Mouse (Mus musculus) spleen, adult 2 months (tissue): ENCODE data around the gene Pik3c2b. TPM values are rescaled to one million over a fixed set of nuclear protein-coding genes. Genes with fewer than 3 reads are reported as not detected.

Source experiments
- DNase-seq, 2 experiments: peaks; one replicate each; pipeline versions ENCODE4 v3.0.0 to v3.0.0-alpha.2; 2012 to 2021; ENCODE audit warnings: low spot score in 2 of 2, low read depth in 1 of 2
- H3K27ac ChIP-seq: fragments of 200-500 bp; 2 replicates; pipeline ENCODE4 v1.5.1; 2012; ENCODE audit warnings: low read length, inconsistent platforms; ENCODE audit not compliant: insufficient read depth
- H3K27me3 ChIP-seq: fragments of 200-500 bp; 2 replicates; pipeline ENCODE4 v1.6.1; 2012; ENCODE audit warnings: mild to moderate bottlenecking, moderate library complexity, low read length, inconsistent platforms; ENCODE audit not compliant: control insufficient read depth, insufficient read depth
- H3K36me3 ChIP-seq: fragments of 200-500 bp; 2 replicates; pipeline ENCODE4 v1.6.1; 2012; ENCODE audit warnings: mild to moderate bottlenecking, low read length, inconsistent platforms; ENCODE audit not compliant: control insufficient read depth, insufficient read depth
- H3K4me1 ChIP-seq: fragments of 200-500 bp; 2 replicates; pipeline ENCODE4 v1.6.1; 2011; ENCODE audit warnings: inconsistent platforms; ENCODE audit not compliant: control insufficient read depth, insufficient read depth, insufficient read length
- H3K4me3 ChIP-seq: fragments of 200-500 bp; 2 replicates; pipeline ENCODE4 v1.5.1; 2011; ENCODE audit warnings: mild to moderate bottlenecking, inconsistent platforms; ENCODE audit not compliant: insufficient read depth, insufficient read length; ENCODE audit errors: extremely low read depth
- CTCF ChIP-seq: fragments of 200-500 bp; IDR thresholded peaks from 2 replicates; pipeline ENCODE4 v1.5.1; 2011; ENCODE audit warnings: mild to moderate bottlenecking, inconsistent platforms; ENCODE audit not compliant: insufficient read depth, insufficient read length, insufficient replicate concordance; ENCODE audit errors: extremely low read depth
- POLR2A ChIP-seq: fragments of 200-500 bp; IDR thresholded peaks from 2 replicates; pipeline ENCODE4 v1.6.1; 2011; ENCODE audit warnings: low read depth, low read length, inconsistent platforms
- WGBS: fragments of 180-500 bp; shearing (Covaris S2); methylation state at CpG from one replicate; pipeline ENCODE4 v1.1.7; 2018; 5-methylcytosine and 5-hydroxymethylcytosine counted together
- polyA plus RNA-seq: library from polyadenylated mRNA; depleted of rRNA; stranded (reverse); fragments of >200 nt; gene quantifications from 2 replicates; pipeline ENCODE4 v1.2.3, GENCODE M21; 2012

Gene Pik3c2b
- polyA plus RNA-seq, 1 experiment = 22.2 TPM

DNA sequence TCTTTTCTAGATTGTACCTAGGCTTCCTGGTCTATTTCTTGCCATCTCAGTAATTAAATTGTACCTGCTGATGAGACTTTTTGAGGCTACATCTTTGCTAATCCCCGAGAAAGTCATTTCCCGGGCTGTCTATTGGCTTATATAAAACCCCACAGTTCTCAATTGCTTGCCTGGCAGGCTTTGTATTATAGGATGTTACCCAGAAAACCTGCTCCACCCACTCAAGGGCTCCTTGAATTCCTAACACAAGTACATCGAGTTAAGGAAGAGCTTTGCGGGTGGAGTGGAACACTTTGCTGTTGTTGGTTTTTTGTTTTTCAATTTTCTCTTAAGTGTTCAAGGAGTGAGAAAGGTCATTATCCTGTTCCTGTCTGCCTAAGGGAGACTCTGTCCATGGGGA is 43.9 kb downstream of the Pik3c2b start:
- H3K4me1 ChIP-seq = peaks cover 26% of the 10 kb centered on the region; the same call in 1 of the 2 replicates
- TF ChIP-seq POLR2A (no peak), CTCF (no peak)
- no peak overlapping the region for H3K4me3 ChIP-seq
- no peaks in the 10 kb centered on the region for H3K27me3 ChIP-seq
- peaks cover 20% of the 10 kb centered on the region for H3K36me3 ChIP-seq
- DNase-seq = no peak
- no peak overlapping the region for H3K27ac ChIP-seq
- WGBS = 94% methylated on average over 4 of the region's 4 CpGs

GRCm38 (mm10) chr1:133090641-133091040 is 45.2 kb downstream of the Pik3c2b start:
- TF ChIP-seq POLR2A (no peak), CTCF (no peak)
- peaks cover 15% of the 10 kb centered on the region; the same call in 1 of the 2 replicates for H3K4me1 ChIP-seq
- no peak for DNase-seq
- no peak overlapping the region for H3K4me3 ChIP-seq
- 90% methylated on average over 6 of the region's 6 CpGs for WGBS
- peaks cover 24% of the 10 kb centered on the region for H3K36me3 ChIP-seq
- no peaks in the 10 kb centered on the region for H3K27me3 ChIP-seq
- no peak overlapping the region for H3K27ac ChIP-seq

- 93% methylated on average over 8 of the region's 8 CpGs for WGBS
- TF ChIP-seq CTCF (no peak), POLR2A (no peak)
- DNase-seq = no peak
- Histone ChIP-seq H3K27me3 (no peaks in the 10 kb centered on the region), H3K4me1 (peaks cover 10% of the 10 kb centered on the region; the same call in 1 of the 2 replicates), H3K36me3 (peaks cover 26% of the 10 kb centered on the region), H3K27ac (no peak overlapping the region), H3K4me3 (no peak overlapping the region)
Observed at GRCm38 (mm10) chr1:133091483-133091882, 46.0 kb downstream of the Pik3c2b start.

DNA sequence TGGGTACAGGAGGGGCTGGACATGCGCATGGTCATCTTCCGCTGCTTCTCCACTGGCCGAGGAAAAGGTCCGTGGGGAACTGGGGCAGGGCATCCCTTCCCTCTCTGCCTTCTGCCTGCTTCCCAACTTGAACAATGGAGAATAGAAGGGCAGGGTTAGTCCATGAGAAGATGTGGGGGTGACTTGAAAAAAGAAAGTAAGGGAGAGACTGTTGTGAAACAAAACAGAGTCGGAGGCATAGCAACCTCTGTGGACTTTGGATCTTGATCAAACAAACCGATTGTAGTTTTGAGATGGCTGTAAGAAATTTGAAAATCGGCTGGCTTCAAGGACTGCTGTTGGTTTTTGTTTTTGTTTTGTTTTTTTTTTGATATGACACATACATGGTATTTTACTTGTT is 48.3 kb downstream of the Pik3c2b start:
- Histone ChIP-seq H3K4me1 (no peaks in the 10 kb centered on the region), H3K36me3 (peaks cover 32% of the 10 kb centered on the region), H3K4me3 (no peak overlapping the region), H3K27ac (no peak overlapping the region), H3K27me3 (no peaks in the 10 kb centered on the region)
- TF ChIP-seq POLR2A (no peak), CTCF (no peak)
- 97% methylated on average over 7 of the region's 7 CpGs for WGBS
- DNase-seq = no peak

DNA sequence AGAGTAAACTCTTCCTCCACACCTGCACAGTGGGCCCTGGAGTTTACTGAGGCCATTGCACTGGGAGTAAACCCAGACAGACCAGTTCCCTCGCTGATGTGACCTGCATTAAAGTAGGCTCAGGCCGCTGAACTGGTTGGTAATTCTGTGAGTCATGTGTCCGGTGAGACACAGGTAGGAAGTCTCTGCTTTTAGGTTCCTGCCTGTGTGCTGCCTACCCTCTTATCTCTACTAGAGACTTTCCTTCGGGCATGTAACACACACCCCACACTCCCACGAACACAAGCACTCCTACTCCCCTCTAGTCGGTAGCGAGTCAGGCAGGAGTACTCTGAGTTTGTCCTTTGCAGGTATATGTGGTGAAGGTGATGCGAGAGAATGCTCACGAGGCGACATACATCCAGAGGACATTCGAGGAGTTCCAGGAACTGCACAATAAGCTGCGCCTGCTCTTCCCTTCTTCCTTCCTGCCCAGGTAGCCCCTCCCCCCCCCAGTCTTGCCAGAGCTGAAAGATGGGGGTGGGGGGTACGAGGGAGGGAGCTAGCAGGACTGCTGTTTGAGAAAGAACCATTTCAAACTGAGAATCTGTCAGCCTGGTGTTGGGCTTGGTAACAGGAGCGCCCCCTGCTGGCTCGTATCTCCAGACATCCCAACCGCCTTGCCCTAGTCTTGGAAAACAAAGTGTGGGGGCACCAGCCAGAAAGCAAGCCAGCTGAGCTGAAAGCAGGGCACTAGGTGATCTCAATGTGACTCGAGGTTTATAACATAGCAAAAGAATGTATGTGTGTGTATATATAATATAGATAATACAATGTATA is 55.7 kb downstream of the Pik3c2b start:
- TF ChIP-seq CTCF (peak; percentile 77; the same call in 1 of the 2 replicates), POLR2A (no peak)
- no peaks in the 10 kb centered on the region for H3K4me1 ChIP-seq
- 50% methylated on average over 17 of the region's 17 CpGs for WGBS
- H3K27me3 ChIP-seq = no peaks in the 10 kb centered on the region
- no peak overlapping the region for H3K27ac ChIP-seq
- DNase-seq = peak in 1 of 2 experiments; percentile 67
- H3K4me3 ChIP-seq = no peak overlapping the region
- peaks cover 48% of the 10 kb centered on the region for H3K36me3 ChIP-seq

- no peaks in the 10 kb centered on the region for H3K27me3 ChIP-seq
- H3K4me3 ChIP-seq = no peak overlapping the region
- H3K36me3 ChIP-seq = peaks cover 45% of the 10 kb centered on the region
- TF ChIP-seq POLR2A (no peak), CTCF (no peak)
- H3K4me1 ChIP-seq = no peaks in the 10 kb centered on the region
- no peak for DNase-seq
- H3K27ac ChIP-seq = no peak overlapping the region
- WGBS = 92% methylated on average over 5 of the region's 5 CpGs
Observed at GRCm38 (mm10) chr1:133102108-133102507, 56.6 kb downstream of the Pik3c2b start.

- peaks cover 42% of the 10 kb centered on the region for H3K36me3 ChIP-seq
- DNase-seq = no peak
- H3K4me1 ChIP-seq = no peaks in the 10 kb centered on the region
- H3K4me3 ChIP-seq = no peak overlapping the region
- WGBS = 92% methylated on average over 7 of the region's 7 CpGs
- H3K27me3 ChIP-seq = no peaks in the 10 kb centered on the region
- TF ChIP-seq POLR2A = no peak
- H3K27ac ChIP-seq = no peak overlapping the region
Observed at GRCm38 (mm10) chr1:133103315-133103714, 57.8 kb downstream of the Pik3c2b start.
